Mouse (Mus musculus) liver, adult 2 months (tissue): Measurements from ENCODE around the gene Sphk2. TPM values are rescaled to one million over a fixed set of nuclear protein-coding genes. Genes with fewer than 3 reads are reported as not detected.

Experiments
- DNase-seq: peaks from one replicate; pipeline ENCODE4 v3.0.0-alpha.2; 2011; ENCODE audit warnings: low read depth, low spot score; ENCODE audit errors: extremely low read depth
- H3K27ac ChIP-seq: fragments of 200-500 bp; replicated peaks from 2 replicates; pipeline ENCODE4 v1.5.1; 2012; ENCODE audit warnings: low read depth, mild to moderate bottlenecking, control low read depth, inconsistent platforms, low read length; ENCODE audit not compliant: insufficient read depth
- H3K27me3 ChIP-seq: fragments of 200-500 bp; 2 replicates; pipeline ENCODE4 v1.6.1; 2012; ENCODE audit warnings: mild to moderate bottlenecking, moderate library complexity, low read length, inconsistent platforms; ENCODE audit not compliant: control insufficient read depth, insufficient read depth
- H3K36me3 ChIP-seq: fragments of 200-500 bp; 2 replicates; pipeline ENCODE4 v1.6.1; 2012; ENCODE audit warnings: low read length, inconsistent platforms; ENCODE audit not compliant: control insufficient read depth, insufficient read depth
- H3K4me1 ChIP-seq: fragments of 200-500 bp; 2 replicates; pipeline ENCODE4 v1.6.1; 2011; ENCODE audit warnings: low read length; ENCODE audit not compliant: control insufficient read depth, insufficient read depth
- H3K4me3 ChIP-seq: fragments of 200-500 bp; 2 replicates; pipeline ENCODE4 v1.5.1; 2011; ENCODE audit warnings: low read depth, mild to moderate bottlenecking, control low read depth, low read length, moderate library complexity; ENCODE audit not compliant: insufficient read depth
- H3K79me2 ChIP-seq: fragments of 200-500 bp; 2 replicates; pipeline ENCODE4 v1.6.1; 2012; ENCODE audit warnings: inconsistent platforms, mild to moderate bottlenecking, low read length, moderate library complexity; ENCODE audit not compliant: control insufficient read depth, insufficient read depth
- H3K9ac ChIP-seq: fragments of 200-500 bp; 2 replicates; pipeline ENCODE4 v1.6.1; 2012; ENCODE audit warnings: low read depth, mild to moderate bottlenecking, control low read depth, inconsistent platforms, low read length
- CTCF ChIP-seq: fragments of 200-500 bp; IDR thresholded peaks from 2 replicates; pipeline ENCODE4 v1.5.1; 2011; ENCODE audit warnings: low read depth, low read length, control low read depth
- POLR2A ChIP-seq: fragments of 200-500 bp; IDR thresholded peaks from 2 replicates; pipeline ENCODE4 v1.6.1; 2011; ENCODE audit warnings: low read length, control low read depth; ENCODE audit not compliant: insufficient read depth; ENCODE audit errors: extremely low read depth
- WGBS: fragments of 180-500 bp; shearing (Covaris S2); methylation state at CpG from one replicate; pipeline ENCODE4 v1.1.7; 2018; 5-methylcytosine and 5-hydroxymethylcytosine counted together
- polyA plus RNA-seq: library from polyadenylated mRNA; depleted of rRNA; stranded (reverse); fragments of >200 nt; gene quantifications from 2 replicates; pipeline ENCODE4 v1.2.3, GENCODE M21; 2012
- total RNA-seq: library from RNA; depleted of rRNA; stranded (reverse); fragments of >200 nt; gene quantifications from 2 replicates; pipeline ENCODE4 v1.2.3, GENCODE M21; 2014

Gene Sphk2
- total and polyA plus RNA-seq, 2 experiments: 13.4 to 80.1 TPM

DNA sequence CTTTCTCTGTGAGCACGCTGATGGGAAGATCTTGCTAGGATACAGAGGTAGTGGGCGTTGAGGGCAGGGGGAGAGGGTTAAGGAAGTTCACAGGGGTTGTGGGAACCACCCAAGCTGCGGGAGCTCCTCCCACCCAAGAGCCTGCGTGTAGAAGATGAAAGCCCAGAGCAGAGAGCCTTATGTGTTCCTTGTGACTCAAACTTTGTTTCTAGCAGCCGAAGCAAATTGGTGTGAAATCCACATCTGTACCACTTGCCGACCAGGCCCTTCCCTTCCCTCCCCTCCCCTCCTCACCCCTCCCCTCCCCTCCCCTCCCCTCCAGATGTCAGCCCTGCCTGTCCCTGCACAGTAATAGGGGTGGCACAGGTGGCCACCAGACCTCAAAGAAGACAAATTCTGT lies 22.7 kb downstream of the Sphk2 start:
- Histone ChIP-seq H3K9ac (no peak overlapping the region), H3K4me3 (no peak overlapping the region), H3K4me1 (peaks cover 4% of the 10 kb centered on the region; the same call in 1 of the 2 replicates), H3K27me3 (peaks cover 5% of the 10 kb centered on the region; the same call in 1 of the 2 replicates), H3K36me3 (no peaks in the 10 kb centered on the region), H3K27ac (no peak overlapping the region), H3K79me2 (no peaks in the 10 kb centered on the region)
- no peak for DNase-seq
- WGBS: 65% methylated on average over 6 of the region's 6 CpGs
- no peak for TF ChIP-seq POLR2A
- TF ChIP-seq CTCF: no peak

DNA sequence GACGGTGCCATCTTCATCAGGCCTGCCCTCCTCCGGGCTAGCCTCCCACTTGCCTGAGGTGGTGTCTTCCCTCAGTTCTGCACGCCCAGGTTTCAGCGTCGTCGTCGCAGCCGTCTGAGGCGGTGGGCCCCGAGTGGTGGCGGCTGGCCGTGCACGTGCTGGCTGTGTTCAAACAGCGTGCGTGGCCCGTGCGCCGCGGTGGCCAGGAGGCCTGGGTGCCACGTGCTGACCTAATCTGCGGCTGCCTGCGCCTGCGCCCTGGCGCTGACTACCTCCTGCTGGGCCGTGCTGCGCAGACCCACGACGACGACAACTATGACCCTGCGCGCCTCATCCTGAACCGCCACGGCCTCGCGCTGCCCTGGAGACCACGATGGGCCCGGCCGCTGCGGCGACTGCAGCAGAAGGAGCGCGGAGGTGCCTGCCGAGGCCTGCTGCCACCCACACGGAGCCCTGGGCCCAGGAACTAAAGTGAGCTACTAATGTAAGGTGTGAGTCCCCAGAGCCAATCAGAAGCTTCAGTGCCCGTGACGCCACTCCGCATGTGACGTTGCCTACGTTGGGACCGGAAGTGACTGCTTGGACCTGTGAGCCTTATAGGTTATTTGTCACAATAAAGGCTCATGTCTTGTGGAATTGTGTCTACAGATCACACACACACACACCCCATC lies 23.7 kb downstream of the Sphk2 start, which contains the start of gene Sec1:
TSS of gene Sec1 (minus strand) at position 482 of the 671 bp plus-strand sequence.
- Histone ChIP-seq H3K4me1 (no peaks in the 10 kb centered on the region), H3K36me3 (no peaks in the 10 kb centered on the region), H3K79me2 (no peaks in the 10 kb centered on the region), H3K27me3 (no peaks in the 10 kb centered on the region; the same call in 1 of the 2 replicates), H3K4me3 (no peak within 1 kb of the TSS), H3K27ac (no peak within 1 kb of the TSS), H3K9ac (no peak within 1 kb of the TSS)
- TF ChIP-seq POLR2A (no peak), CTCF (no peak)
- no peak for DNase-seq
- WGBS: 92% methylated on average over 50 of the region's 50 CpGs

DNA sequence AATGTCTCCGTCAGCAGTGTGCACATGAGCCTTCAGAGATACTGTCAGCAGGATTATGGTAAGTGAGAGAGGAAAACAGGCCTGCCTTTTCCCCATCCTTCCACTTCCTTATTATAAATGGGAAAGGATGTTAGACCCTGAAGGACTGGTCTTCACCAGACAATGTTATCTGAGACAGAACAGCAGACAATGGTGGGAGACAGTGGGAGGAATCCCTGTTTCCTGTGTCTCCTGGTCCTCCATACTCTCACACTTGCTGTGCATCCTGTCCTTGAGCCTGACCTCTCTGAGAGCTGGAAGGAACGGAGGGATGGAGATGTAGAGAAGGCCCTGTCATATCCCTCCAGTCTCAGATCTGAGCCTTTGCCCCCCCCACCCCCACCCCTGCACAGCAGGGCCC lies 25.4 kb downstream of the Sphk2 start:
- H3K27me3 ChIP-seq: no peaks in the 10 kb centered on the region; the same call in 1 of the 2 replicates
- no peaks in the 10 kb centered on the region for H3K36me3 ChIP-seq
- H3K27ac ChIP-seq: no peak overlapping the region
- no peak overlapping the region for H3K9ac ChIP-seq
- WGBS: 81% methylated on average over 2 of the region's 2 CpGs
- H3K4me1 ChIP-seq: no peaks in the 10 kb centered on the region
- TF ChIP-seq POLR2A: no peak
- no peak for TF ChIP-seq CTCF
- no peak overlapping the region for H3K4me3 ChIP-seq
- no peak for DNase-seq
- no peaks in the 10 kb centered on the region for H3K79me2 ChIP-seq

DNA sequence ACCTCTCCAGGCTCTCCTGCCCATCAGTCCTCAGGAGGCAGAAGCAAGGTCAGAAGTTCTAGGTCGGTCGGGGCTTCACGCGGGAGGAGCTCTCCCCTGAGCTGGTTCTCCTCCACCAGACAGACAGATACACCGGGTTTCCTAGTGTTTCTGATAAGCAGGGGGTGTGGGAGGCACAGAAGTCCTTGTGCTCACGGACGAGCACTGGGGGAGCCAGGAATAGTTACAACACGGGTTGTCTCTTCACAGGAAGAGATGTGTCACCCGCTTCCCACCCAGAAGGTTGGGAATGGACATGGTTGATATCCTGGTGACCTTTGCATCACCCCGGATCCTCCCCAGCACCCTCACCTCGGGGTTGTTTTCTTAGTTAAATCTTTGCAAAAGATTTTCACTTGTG lies 28.0 kb downstream of the Sphk2 start:
- peaks cover 2% of the 10 kb centered on the region; the same call in 1 of the 2 replicates for H3K4me1 ChIP-seq
- TF ChIP-seq CTCF (no peak), POLR2A (no peak)
- 66% methylated on average over 11 of the region's 11 CpGs for WGBS

DNA sequence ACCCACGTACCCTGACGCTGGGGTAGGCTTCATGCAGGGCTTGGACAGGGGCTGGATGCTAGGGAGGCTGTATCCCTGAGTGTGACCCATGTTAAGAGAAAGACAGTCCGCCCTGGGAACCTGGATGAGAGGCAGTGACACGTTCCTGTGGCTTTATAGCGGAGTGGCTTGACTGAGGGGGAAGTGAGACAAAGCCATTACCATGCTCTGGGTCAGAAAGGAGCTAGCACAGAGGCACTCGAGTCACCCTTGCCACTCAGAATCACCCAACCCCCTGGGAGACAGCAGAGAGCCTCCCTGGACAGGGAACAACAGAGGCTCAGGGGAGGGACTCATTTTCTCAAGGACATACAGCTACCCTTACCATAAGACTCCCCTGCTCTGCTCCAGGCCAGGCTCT lies 28.7 kb downstream of the Sphk2 start:
- peaks cover 2% of the 10 kb centered on the region; the same call in 1 of the 2 replicates for H3K4me1 ChIP-seq
- WGBS: 82% methylated on average over 6 of the region's 6 CpGs

More for the DNA sequence above, 28.0 kb downstream of the Sphk2 start:
- no peak overlapping the region for H3K4me3 ChIP-seq
- no peaks in the 10 kb centered on the region for H3K79me2 ChIP-seq
- no peaks in the 10 kb centered on the region for H3K36me3 ChIP-seq
- no peaks in the 10 kb centered on the region; the same call in 1 of the 2 replicates for H3K27me3 ChIP-seq
- H3K27ac ChIP-seq: no peak overlapping the region
- H3K9ac ChIP-seq: no peak overlapping the region
- DNase-seq: no peak

DNA sequence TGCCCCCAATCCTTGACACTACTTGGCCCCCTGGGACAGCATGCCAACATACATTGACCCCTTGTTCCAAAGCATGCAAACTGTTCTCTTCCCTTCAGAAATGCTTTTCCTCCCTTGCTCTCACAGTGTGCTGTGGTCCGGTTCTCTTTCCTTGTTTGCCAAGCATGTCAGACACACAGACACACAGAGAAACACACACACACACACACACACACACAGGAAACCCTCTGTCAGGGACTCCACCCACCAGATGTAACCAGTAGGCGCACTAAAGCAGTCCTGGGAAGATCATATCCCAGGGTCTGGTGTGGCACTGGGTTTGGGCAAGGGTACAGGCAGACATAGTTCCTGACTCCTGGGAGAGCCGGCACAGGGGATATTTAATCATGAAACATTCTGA lies 31.0 kb downstream of the Sphk2 start:
- Histone ChIP-seq H3K36me3 (no peaks in the 10 kb centered on the region), H3K4me1 (peaks cover 2% of the 10 kb centered on the region; the same call in 1 of the 2 replicates), H3K4me3 (no peak overlapping the region), H3K79me2 (no peaks in the 10 kb centered on the region), H3K9ac (no peak overlapping the region), H3K27ac (no peak overlapping the region), H3K27me3 (no peaks in the 10 kb centered on the region)
- 60% methylated on average over 3 of the region's 3 CpGs for WGBS
- no peak for TF ChIP-seq POLR2A
- TF ChIP-seq CTCF: no peak
- DNase-seq: no peak

More for the DNA sequence above, 28.7 kb downstream of the Sphk2 start:
- H3K27me3 ChIP-seq: no peaks in the 10 kb centered on the region; the same call in 1 of the 2 replicates
- no peak overlapping the region for H3K9ac ChIP-seq
- no peaks in the 10 kb centered on the region for H3K79me2 ChIP-seq
- no peak overlapping the region for H3K4me3 ChIP-seq
- no peaks in the 10 kb centered on the region for H3K36me3 ChIP-seq
- no peak overlapping the region for H3K27ac ChIP-seq
- TF ChIP-seq POLR2A (no peak), CTCF (no peak)
- DNase-seq: no peak
